Mouse (Mus musculus) forebrain, embryonic 11.5 days (tissue): ENCODE results near the gene Olfr1431. TPM values are rescaled to one million over a fixed set of nuclear protein-coding genes. Genes with fewer than 3 reads are reported as not detected.

Experiments used
- polyA plus RNA-seq: library from polyadenylated mRNA; unstranded; fragments of >200 nt; fragmentation: Nextera tagmentation; extraction: Ambion mirVana; gene quantifications from 2 replicates; pipeline ENCODE4 v1.2.1, GENCODE M21; 2014

Gene Olfr1431
- polyA plus RNA-seq, 1 experiment from 2014 or later, result not detected

Other genes starting within 250 kb of the Olfr1431 start
- 6.1 and 6.6 TPM in 2 replicates for gene Osbp, start 234.7 kb upstream of the Olfr1431 start, polyA plus RNA-seq
- gene Olfr1423, start 159.3 kb upstream of the Olfr1431 start, polyA plus RNA-seq, result not detected in 2 replicates
- gene Olfr1424, start 138.0 kb upstream of the Olfr1431 start, polyA plus RNA-seq, result not detected in 2 replicates
- not detected in 2 replicates for gene Olfr1425, start 122.9 kb upstream of the Olfr1431 start, polyA plus RNA-seq
- gene Olfr1426, start 108.6 kb upstream of the Olfr1431 start, polyA plus RNA-seq, result not detected in 2 replicates
- not detected in 2 replicates for gene Olfr1427, start 97.3 kb upstream of the Olfr1431 start, polyA plus RNA-seq
- gene Olfr1428, start 84.7 kb upstream of the Olfr1431 start, polyA plus RNA-seq, result not detected in 2 replicates
- gene Olfr76, start 77.4 kb upstream of the Olfr1431 start, polyA plus RNA-seq, result not detected in 2 replicates
- not detected in 2 replicates for gene Olfr1555-ps1, start 30.5 kb upstream of the Olfr1431 start, polyA plus RNA-seq
- gene Olfr1432, start 32.0 kb downstream of the Olfr1431 start, polyA plus RNA-seq, result not detected in 2 replicates
- not detected in 2 replicates for gene Olfr262, start 41.0 kb downstream of the Olfr1431 start, polyA plus RNA-seq
- gene Olfr235, start 60.4 kb downstream of the Olfr1431 start, polyA plus RNA-seq, result not detected in 2 replicates
- gene Olfr1434, start 79.2 kb downstream of the Olfr1431 start, polyA plus RNA-seq, result not detected in 2 replicates
- not detected in 2 replicates for gene Olfr1436, start 98.5 kb downstream of the Olfr1431 start, polyA plus RNA-seq
- gene Olfr1437, start 124.5 kb downstream of the Olfr1431 start, polyA plus RNA-seq, result not detected in 2 replicates
- gene Olfr1438-ps1, start 135.3 kb downstream of the Olfr1431 start, polyA plus RNA-seq, result not detected in 2 replicates
- not detected in 2 replicates for gene Olfr1440, start 186.6 kb downstream of the Olfr1431 start, polyA plus RNA-seq
- not detected in 2 replicates for gene Olfr1441, start 216.8 kb downstream of the Olfr1431 start, polyA plus RNA-seq
- gene Pfpl, start 227.3 kb downstream of the Olfr1431 start, polyA plus RNA-seq, result not detected in 2 replicates